Mouse (Mus musculus) spleen, adult 2 months (tissue): Measurements from ENCODE around the gene Nav2. TPM values are rescaled to one million over a fixed set of nuclear protein-coding genes. Genes with fewer than 3 reads are reported as not detected.

Experiments
- DNase-seq, 2 experiments: peaks; one replicate each; pipeline versions ENCODE4 v3.0.0 to v3.0.0-alpha.2; 2012 to 2021; ENCODE audit warnings: low spot score in 2 of 2, low read depth in 1 of 2
- H3K27ac ChIP-seq: fragments of 200-500 bp; 2 replicates; pipeline ENCODE4 v1.5.1; 2012; ENCODE audit warnings: low read length, inconsistent platforms; ENCODE audit not compliant: insufficient read depth
- H3K27me3 ChIP-seq: fragments of 200-500 bp; 2 replicates; pipeline ENCODE4 v1.6.1; 2012; ENCODE audit warnings: mild to moderate bottlenecking, moderate library complexity, low read length, inconsistent platforms; ENCODE audit not compliant: control insufficient read depth, insufficient read depth
- H3K36me3 ChIP-seq: fragments of 200-500 bp; 2 replicates; pipeline ENCODE4 v1.6.1; 2012; ENCODE audit warnings: mild to moderate bottlenecking, low read length, inconsistent platforms; ENCODE audit not compliant: control insufficient read depth, insufficient read depth
- H3K4me1 ChIP-seq: fragments of 200-500 bp; 2 replicates; pipeline ENCODE4 v1.6.1; 2011; ENCODE audit warnings: inconsistent platforms; ENCODE audit not compliant: control insufficient read depth, insufficient read depth, insufficient read length
- H3K4me3 ChIP-seq: fragments of 200-500 bp; 2 replicates; pipeline ENCODE4 v1.5.1; 2011; ENCODE audit warnings: mild to moderate bottlenecking, inconsistent platforms; ENCODE audit not compliant: insufficient read depth, insufficient read length; ENCODE audit errors: extremely low read depth
- CTCF ChIP-seq: fragments of 200-500 bp; IDR thresholded peaks from 2 replicates; pipeline ENCODE4 v1.5.1; 2011; ENCODE audit warnings: mild to moderate bottlenecking, inconsistent platforms; ENCODE audit not compliant: insufficient read depth, insufficient read length, insufficient replicate concordance; ENCODE audit errors: extremely low read depth
- POLR2A ChIP-seq: fragments of 200-500 bp; IDR thresholded peaks from 2 replicates; pipeline ENCODE4 v1.6.1; 2011; ENCODE audit warnings: low read depth, low read length, inconsistent platforms
- WGBS: fragments of 180-500 bp; shearing (Covaris S2); methylation state at CpG from one replicate; pipeline ENCODE4 v1.1.7; 2018; 5-methylcytosine and 5-hydroxymethylcytosine counted together
- polyA plus RNA-seq: library from polyadenylated mRNA; depleted of rRNA; stranded (reverse); fragments of >200 nt; gene quantifications from 2 replicates; pipeline ENCODE4 v1.2.3, GENCODE M21; 2012

Gene Nav2
- polyA plus RNA-seq, 1 experiment = 3.5 TPM

DNA sequence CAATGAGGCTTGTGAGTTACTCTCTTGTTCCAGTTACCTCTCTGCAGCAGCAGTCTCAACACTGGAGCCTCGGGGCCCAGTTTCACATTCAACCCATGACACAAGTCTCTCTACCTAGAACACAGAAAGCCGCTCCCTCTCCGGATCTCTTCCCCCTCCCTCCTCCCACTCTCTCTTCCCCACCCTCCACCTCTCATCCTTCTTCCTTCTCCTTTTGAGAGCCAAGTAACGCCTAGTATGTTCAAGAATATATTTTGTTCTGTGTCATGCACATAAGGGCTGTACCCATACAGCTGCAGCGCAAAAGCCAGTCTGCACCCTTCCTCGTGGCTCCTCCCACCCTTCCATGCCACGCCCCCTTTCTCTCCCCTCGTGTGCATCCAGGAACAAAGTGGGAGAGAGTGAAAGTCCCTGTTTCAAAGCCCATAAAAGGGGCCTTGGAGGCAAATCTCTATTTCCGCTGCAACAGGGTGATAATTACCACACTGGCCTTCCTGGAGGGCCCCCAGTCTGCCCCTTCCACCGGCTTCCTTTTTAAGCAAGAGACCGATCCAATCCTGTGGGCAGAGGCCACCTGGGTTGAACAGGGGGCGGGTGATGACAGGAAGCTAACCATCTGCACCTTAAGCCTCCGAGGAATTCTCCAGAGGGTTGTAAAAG lies 588.4 kb downstream of the Nav2 start:
- TF ChIP-seq CTCF (no peak), POLR2A (no peak)
- Histone ChIP-seq H3K4me3 (no peak overlapping the region), H3K27me3 (no peaks in the 10 kb centered on the region), H3K27ac (no peak overlapping the region), H3K4me1 (peaks cover 9% of the 10 kb centered on the region; the same call in 1 of the 2 replicates), H3K36me3 (no peaks in the 10 kb centered on the region)
- 12% methylated on average over 13 of the region's 13 CpGs for WGBS
- DNase-seq = no peak

GRCm38 (mm10) chr7:49497426-49497892 lies 588.9 kb downstream of the Nav2 start:
- WGBS = 45% methylated on average over 4 of the region's 4 CpGs
- no peak for DNase-seq
- peaks cover 9% of the 10 kb centered on the region; the same call in 1 of the 2 replicates for H3K4me1 ChIP-seq
- no peak overlapping the region for H3K27ac ChIP-seq
- H3K36me3 ChIP-seq = no peaks in the 10 kb centered on the region
- H3K27me3 ChIP-seq = no peaks in the 10 kb centered on the region
- TF ChIP-seq CTCF (no peak), POLR2A (no peak)
- no peak overlapping the region for H3K4me3 ChIP-seq

DNA sequence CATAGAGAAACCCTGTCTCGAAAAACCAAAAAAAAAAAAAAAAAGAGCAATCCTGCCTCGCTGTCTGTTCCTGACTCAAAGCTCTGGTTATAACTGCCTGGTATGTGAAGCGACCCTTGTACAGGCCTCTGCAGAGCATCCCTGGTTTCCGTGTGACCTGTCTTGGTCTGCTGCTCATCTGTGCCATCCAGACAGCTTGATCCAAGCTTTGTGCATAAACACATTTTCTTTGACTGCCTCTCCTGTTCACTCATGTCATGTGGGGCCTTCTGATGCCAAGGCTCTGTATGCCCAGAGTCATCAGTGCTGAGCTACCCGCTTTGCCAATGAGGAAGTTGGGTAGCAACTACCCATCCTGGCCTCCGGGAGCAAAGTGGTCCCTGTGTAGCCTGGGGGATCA lies 591.1 kb downstream of the Nav2 start:
- no peak for TF ChIP-seq POLR2A
- no peak for TF ChIP-seq CTCF
- no peaks in the 10 kb centered on the region for H3K27me3 ChIP-seq
- H3K36me3 ChIP-seq = no peaks in the 10 kb centered on the region
- DNase-seq = no peak
- H3K27ac ChIP-seq = no peak overlapping the region
- H3K4me1 ChIP-seq = peaks cover 9% of the 10 kb centered on the region; the same call in 1 of the 2 replicates
- no peak overlapping the region for H3K4me3 ChIP-seq
- WGBS = 50% methylated on average over 6 of the region's 6 CpGs

DNA sequence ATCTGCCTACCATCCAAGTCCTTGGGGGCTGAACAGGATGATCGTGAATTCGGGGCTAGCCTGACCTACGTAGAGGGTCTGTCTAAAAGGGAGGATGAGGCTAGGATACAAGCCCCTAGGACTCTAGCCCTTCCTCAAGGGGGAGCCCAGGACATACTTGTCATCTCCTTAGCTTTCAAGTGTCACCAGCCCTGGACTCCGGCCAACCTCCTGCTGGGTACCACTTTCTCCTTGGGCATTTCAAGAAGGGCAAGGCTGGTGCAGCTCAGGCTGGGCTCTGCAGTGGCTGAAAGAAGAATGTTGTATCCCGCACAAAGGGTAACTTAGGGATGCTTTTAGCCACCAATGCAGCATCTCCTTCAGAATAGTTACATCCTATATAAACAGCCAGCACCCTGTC lies 592.4 kb downstream of the Nav2 start:
- TF ChIP-seq CTCF = no peak
- Histone ChIP-seq H3K4me3 (no peak overlapping the region), H3K36me3 (no peaks in the 10 kb centered on the region), H3K4me1 (peaks cover 9% of the 10 kb centered on the region; the same call in 1 of the 2 replicates), H3K27ac (no peak overlapping the region), H3K27me3 (no peaks in the 10 kb centered on the region)
- DNase-seq = no peak
- WGBS = 97% methylated on average over 5 of the region's 5 CpGs

- H3K27ac ChIP-seq = no peak overlapping the region
- 93% methylated on average over 8 of the region's 8 CpGs for WGBS
- no peaks in the 10 kb centered on the region for H3K36me3 ChIP-seq
- no peaks in the 10 kb centered on the region for H3K27me3 ChIP-seq
- DNase-seq = no peak
- TF ChIP-seq CTCF (no peak), POLR2A (no peak)
- no peaks in the 10 kb centered on the region for H3K4me1 ChIP-seq
- no peak overlapping the region for H3K4me3 ChIP-seq
These were observed 594.9 kb downstream of the Nav2 start for GRCm38 (mm10) chr7:49503419-49503818.

- DNase-seq = no peak
- no peak for TF ChIP-seq POLR2A
- TF ChIP-seq CTCF = no peak
- H3K4me1 ChIP-seq = no peaks in the 10 kb centered on the region
- H3K4me3 ChIP-seq = no peak overlapping the region
- H3K27ac ChIP-seq = no peak overlapping the region
- WGBS = 88% methylated on average over 2 of the region's 2 CpGs
- no peaks in the 10 kb centered on the region for H3K36me3 ChIP-seq
- H3K27me3 ChIP-seq = no peaks in the 10 kb centered on the region
These were observed 595.4 kb downstream of the Nav2 start for GRCm38 (mm10) chr7:49503881-49504280.

- DNase-seq = no peak
- TF ChIP-seq POLR2A (no peak), CTCF (no peak)
- Histone ChIP-seq H3K27ac (no peak overlapping the region), H3K36me3 (no peaks in the 10 kb centered on the region), H3K4me1 (no peaks in the 10 kb centered on the region), H3K27me3 (no peaks in the 10 kb centered on the region), H3K4me3 (no peak overlapping the region)
- 81% methylated on average over 3 of the region's 3 CpGs for WGBS
These were observed 595.8 kb downstream of the Nav2 start for GRCm38 (mm10) chr7:49504297-49504696.

DNA sequence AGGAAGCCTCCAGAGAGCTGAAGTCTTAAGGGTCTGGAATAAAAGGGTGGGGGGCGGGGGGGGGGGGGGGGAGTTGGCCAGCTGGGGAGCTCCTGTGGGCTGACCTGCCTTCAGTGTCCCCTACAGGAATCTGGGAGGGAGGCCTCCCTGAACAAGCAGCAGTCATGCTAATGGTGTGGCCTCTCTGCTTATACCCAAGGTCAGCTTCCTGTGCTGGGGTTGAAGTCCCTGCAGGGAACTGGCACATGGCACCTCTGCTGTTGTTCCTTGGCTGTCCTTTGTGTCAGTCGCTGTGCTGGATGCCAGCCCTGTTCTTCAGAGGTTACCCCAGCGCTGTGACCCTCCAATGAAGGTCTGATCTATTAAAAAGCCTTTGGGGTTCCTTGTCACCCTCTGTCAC lies 596.5 kb downstream of the Nav2 start:
- 93% methylated on average over 3 of the region's 3 CpGs for WGBS
- no peak for DNase-seq
- H3K4me3 ChIP-seq = no peak overlapping the region
- no peaks in the 10 kb centered on the region for H3K27me3 ChIP-seq
- H3K36me3 ChIP-seq = no peaks in the 10 kb centered on the region
- H3K4me1 ChIP-seq = no peaks in the 10 kb centered on the region
- no peak overlapping the region for H3K27ac ChIP-seq
- TF ChIP-seq POLR2A (no peak), CTCF (no peak)
